Mouse (Mus musculus) naive thymus-derived CD4-positive, alpha-beta T cell, adult 2 months (primary cell): ENCODE results near the gene Wnt10b.

Experiments used
- DNase-seq: peaks from one replicate; pipeline ENCODE4 v3.0.0-alpha.2; 2011; ENCODE audit warnings: low read depth

The Wnt10b gene

DNA sequence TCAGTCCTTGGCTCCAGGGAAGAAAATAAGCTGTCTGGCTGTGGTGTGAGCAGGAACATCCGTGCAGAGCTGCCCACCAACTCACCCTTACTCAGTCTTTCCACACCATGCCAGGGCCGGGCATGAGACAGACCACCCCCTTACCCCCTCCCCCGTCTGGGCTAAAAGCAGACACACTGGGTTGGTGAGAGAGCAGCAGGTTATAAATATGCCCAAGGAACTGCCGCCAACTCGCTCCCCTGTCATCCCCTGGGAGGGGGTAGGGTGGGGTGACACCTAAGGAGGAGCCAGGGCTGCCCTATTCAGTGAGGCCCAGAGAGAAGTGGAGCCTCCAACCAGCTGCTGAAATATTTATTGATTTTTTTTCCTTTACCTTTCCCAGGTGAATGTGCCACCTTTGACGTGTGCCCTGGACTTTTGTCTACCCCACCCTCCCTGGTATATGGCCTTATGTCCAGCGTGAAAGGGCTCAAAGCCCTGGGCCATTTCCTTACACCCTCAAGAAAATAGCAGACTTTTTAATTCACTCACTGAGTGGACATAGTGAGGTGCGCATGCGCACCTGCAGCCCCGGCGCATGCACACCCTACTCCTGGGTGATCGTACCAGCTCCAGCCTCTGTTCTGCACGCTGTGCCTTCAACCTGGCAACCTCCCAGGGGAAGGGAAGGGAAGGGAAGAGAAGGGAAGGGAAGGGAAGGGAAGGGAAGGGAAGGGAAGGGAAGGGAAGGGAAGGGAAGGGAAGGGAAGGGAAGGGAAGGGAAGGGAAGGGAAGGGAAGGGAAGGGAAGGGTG, 19.0 kb upstream of the Wnt10b start:
- no peak for DNase-seq

DNA sequence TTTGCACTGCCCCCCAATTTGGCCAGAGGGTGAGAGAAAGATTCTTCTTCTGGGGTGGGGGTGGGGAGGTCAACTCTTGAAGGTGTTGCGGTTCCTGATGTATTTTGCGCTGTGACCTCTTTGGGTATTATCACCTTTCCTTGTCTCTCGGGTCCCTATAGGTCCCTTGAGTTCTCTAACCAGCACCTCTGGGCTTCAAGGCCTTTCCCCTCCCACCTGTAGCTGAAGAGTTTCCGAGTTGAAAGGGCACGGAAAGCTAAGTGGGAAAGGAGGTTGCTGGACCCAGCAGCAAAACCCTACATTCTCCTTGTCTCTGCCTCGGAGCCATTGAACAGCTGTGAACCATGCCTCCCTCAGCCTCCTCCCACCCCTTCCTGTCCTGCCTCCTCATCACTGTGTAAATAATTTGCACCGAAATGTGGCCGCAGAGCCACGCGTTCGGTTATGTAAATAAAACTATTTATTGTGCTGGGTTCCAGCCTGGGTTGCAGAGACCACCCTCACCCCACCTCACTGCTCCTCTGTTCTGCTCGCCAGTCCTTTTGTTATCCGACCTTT, 15.3 kb upstream of the Wnt10b start:
- no peak for DNase-seq

DNA sequence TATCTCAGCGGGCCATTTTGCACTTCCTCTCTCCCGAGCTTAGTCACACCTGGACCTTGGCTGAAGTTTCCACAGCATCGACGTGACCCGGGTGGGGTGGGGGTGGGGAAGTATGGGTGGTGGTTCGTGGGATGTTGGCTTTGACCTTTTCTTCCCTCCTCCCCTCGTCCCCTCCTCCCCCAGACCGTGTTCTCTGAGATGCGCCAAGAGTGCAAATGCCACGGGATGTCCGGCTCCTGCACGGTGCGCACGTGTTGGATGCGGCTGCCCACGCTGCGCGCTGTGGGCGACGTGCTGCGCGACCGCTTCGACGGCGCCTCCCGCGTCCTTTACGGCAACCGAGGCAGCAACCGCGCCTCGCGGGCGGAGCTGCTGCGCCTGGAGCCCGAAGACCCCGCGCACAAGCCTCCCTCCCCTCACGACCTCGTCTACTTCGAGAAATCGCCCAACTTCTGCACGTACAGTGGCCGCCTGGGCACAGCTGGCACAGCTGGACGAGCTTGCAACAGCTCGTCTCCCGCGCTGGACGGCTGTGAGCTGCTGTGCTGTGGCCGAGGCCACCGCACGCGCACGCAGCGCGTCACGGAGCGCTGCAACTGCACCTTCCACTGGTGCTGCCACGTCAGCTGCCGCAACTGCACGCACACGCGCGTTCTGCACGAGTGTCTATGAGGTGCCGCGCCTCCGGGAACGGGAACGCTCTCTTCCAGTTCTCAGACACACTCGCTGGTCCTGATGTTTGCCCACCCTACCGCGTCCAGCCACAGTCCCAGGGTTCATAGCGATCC, 14.5 kb upstream of the Wnt10b start:
- peak; percentile 45 for DNase-seq

DNA sequence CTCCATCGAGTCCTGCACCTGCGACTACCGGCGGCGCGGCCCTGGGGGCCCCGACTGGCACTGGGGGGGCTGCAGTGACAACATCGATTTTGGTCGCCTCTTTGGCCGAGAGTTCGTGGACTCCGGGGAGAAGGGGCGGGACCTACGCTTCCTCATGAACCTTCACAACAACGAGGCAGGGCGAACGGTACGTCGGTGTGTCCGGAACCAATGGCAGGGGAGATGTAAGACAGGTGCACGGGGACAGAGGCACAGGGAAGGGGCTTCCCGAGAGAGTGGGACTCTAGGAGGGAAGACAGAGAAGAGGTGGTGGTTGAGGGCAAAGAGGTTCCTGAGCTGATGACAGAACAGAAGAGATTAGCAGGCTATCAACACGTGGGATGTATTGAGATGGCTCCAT, 13.8 kb upstream of the Wnt10b start:
- DNase-seq, result peak; percentile 40

DNA sequence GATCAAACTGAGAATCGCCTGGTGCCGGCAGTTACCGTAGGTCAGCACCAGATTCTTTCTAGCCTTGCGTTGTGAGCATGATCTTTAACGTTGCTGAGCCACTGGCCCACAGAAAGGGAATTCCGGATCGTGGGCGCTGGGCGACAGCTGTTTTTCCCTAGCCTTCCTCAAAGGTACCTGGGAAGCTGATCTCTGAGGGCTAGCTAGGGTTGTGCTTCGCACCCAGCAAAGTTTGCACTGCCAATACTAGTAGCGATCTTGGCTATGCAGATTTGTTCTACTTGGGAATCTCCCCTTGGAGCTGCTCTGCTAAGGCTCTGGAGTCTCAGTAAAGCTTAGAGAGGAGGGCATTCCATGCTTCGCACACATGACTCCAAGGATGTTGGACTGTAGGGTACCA, 13.3 kb upstream of the Wnt10b start:
- DNase-seq, result no peak

DNA sequence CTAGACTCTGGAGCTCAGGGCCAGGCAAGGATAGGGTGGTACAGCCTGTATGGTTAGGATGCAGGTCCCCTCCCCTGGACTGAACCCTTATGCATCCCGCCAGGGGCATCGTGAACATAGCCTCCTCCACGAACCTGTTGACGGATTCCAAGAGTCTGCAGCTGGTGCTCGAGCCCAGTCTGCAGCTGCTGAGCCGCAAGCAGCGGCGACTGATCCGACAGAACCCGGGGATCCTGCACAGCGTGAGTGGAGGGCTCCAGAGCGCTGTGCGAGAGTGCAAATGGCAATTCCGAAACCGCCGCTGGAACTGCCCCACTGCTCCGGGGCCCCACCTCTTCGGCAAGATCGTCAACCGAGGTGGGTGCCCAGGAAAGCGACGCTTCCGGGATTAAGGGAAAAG, 12.8 kb upstream of the Wnt10b start:
- peak; percentile 44 for DNase-seq

DNA sequence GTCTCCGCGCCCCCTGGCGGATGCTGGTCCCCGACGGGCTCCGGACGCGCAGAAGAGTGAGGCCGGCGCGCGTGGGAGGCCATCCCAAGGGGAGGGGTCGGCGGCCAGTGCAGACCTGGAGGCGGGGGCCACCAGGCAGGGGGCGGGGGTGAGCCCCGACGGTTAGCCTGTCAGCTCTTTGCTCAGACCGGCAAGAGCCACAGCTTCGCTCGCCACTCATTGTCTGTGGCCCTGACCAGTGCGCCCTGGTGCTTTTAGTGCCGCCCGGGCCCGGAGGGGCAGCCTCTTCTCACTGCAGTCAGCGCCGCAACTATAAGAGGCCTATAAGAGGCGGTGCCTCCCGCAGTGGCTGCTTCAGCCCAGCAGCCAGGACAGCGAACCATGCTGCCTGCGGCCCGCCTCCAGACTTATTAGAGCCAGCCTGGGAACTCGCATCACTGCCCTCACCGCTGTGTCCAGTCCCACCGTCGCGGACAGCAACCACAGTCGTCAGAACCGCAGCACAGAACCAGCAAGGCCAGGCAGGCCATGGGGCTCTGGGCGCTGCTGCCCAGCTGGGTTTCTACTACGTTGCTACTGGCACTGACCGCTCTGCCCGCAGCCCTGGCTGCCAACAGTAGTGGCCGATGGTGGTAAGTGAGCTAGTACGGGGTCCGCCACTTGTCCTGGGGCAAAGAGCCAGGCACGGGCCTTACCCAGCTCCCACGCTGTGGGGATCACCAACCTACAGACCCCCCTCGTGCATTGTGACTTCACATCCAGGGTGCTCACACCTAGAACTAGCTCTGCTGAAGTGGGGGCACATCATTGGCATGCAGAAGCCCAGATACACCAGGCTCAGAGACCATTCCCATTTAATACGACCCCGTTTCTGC, 11.9 kb upstream of the Wnt10b start, which contains the start of gene Wnt1:
Gene Wnt1, plus strand, starts transcription at position 197 of the 875 bp plus-strand sequence.
- peak; percentile 76 for DNase-seq

DNA sequence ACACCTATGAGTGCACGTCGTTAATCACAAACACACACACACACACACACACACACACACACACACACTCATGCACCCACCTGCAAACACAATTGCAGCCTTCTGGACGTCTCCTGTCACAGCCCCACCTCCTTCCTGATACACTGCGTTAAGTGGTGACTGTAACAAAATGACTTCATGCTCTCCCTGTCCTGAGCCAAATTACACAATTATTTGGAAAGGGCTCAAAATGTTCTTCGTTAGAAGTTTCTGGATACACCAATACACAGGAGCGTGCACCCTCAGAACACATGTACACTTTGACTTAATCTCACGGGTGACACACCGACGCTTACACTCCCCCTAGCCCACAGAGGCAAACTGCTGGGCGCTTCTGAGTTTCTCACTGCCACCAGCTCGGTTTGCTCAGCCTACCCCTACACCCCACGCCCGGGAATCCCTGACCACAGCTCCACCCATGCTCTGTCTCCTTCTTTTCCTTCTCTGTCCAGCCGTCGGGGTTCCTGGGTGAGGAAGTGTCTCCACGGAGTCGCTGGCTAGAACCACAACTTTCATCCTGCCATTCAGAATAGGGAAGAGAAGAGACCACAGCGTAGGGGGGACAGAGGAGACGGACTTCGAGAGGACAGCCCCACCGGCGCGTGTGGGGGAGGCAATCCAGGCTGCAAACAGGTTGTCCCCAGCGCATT, 11.2 kb upstream of the Wnt10b start:
- DNase-seq, result no peak

DNA sequence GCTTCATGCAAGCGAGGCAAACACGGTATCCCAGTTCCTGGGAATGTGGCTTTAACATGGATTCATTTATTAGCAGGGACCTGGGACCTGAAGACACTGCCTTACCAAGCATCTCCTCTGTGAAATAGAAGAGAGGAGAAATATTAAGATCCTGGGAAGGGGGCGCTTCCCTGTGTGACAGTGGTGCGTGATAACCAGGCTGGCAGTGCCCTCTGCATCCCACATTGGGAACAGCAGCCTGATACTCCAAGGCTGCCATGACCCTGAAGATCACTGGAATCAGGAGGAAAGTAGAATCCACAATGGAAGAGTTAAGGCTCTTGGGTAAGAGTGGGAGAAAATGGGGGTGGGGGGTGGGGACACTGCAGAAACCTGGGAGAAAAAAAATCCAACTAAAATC, 10.0 kb upstream of the Wnt10b start:
- no peak for DNase-seq

DNA sequence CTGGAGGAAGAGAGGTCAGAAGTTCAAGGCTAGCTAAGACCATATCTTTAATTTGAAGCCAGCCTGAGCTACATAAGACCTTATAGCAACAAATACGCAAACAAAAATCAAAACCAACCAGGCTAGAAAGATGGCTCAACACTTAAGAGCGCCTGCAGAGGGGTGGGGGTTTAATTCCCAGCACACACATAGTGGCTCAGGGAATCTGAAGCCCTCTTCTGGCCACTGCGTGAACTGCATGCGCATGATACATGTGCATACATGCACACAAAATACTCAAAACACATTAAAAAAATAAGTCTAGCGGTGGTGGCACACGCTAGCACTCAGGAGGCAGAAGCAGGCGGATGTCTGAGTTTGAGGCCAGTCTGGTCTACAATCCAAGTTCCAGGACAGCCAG, 7.8 kb upstream of the Wnt10b start:
- peak; percentile 55 for DNase-seq

DNA sequence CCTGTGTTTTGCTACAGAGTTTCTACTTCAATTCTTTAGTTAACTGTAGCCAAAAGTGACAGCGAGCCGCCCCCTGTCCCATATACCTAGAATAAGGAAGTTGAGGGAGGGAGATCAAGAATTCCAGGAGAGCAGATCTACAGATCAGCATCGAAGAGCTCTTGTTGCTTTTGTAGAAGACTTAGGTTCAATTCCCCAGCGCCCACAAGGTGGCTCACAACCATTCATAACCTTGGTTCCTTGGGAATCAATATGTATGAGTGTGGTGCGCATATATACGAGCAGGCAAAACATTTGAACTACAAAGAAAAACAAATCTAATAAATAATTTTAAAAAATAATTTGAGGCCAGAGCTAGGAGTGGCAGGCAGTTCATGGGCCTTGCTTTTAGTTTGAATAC, 3.2 kb upstream of the Wnt10b start:
- DNase-seq, result no peak

DNA sequence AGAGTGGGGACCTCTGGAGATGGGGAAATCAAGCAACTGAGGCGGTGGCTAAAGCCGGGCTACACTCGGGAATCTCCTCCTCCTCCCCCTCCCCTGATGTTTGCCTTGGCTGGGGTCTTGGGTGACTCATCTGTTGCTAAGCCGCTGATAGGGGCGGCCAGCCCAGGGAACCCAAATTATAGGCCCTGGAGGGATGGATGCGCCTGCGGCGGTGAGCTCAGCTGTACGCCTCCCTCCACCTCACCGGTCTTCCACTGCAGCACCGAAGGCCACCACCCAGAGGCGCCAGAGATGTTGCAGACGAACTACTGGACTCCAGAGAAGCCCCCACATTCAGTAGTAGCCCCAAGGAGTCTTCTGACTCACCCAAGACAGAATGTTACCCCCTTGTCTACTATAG, 2.6 kb upstream of the Wnt10b start:
- no peak for DNase-seq

DNA sequence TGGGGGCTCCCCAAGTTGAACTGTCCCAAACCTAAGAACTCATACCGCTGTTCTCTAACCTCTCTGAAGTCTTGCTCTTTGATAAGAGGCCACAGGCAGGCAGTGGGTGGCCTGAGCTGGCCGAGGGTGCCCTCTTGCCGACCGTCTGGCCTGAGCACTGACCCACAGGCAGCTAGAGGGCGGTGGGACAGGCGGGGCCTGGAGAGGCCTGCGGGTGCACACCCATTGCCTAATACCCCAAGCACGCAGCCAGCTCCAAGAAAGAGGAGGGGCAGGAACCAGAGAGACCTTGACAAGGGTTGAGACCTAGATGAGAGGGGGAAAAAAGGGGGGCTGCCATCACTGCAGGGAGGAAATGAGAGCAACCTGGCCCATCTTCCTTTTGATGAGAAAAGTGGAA, 2.1 kb upstream of the Wnt10b start:
- DNase-seq, result no peak

DNA sequence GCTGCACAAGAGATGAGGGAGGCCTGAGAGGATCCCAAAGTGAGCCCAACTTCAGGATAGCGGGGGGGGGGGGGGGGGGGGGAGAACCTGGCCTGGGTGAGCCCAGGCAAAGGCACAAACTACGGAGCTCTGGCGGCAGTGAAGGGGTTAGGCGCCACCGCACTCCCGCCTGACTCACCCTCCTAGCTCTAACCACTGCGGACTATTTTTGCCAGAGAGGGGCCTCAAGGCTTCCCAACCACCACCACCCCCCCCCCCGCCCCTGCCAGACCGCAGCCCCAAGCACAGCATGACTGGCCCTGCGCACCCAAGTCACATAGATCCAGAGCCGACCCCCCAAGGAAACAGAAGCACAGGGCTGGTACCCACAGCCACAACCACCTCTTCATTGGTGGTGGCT, 856 bp upstream of the Wnt10b start:
- DNase-seq, result no peak

DNA sequence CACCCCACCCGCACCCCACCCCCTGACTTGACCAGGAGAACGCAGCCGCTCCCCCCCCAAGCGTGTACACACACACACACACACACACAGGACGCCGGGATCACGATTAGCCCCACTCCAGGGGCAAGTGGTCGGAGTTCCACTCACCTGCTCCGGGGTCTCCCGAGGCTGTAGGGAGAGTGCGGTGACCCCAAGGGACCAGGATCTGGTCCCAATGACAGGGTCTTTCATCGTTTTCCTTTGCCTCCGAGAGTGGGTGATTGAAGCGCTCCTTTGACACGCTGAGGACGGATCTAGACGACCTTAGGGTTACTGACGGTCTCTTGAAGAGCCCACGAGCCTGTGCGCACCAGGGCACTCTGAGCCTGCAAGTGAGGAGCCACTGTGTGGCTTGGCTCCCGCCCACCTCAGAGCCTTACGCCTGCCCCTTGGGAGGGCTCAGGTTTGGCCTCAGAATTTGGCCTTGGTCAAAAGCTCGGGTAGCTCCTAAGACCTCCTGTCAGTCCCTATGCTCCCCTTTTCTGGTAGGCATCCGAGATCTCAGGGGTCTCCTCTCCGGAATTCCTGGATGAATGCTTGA, 331 bp upstream of the Wnt10b start:
- DNase-seq, result no peak

DNA sequence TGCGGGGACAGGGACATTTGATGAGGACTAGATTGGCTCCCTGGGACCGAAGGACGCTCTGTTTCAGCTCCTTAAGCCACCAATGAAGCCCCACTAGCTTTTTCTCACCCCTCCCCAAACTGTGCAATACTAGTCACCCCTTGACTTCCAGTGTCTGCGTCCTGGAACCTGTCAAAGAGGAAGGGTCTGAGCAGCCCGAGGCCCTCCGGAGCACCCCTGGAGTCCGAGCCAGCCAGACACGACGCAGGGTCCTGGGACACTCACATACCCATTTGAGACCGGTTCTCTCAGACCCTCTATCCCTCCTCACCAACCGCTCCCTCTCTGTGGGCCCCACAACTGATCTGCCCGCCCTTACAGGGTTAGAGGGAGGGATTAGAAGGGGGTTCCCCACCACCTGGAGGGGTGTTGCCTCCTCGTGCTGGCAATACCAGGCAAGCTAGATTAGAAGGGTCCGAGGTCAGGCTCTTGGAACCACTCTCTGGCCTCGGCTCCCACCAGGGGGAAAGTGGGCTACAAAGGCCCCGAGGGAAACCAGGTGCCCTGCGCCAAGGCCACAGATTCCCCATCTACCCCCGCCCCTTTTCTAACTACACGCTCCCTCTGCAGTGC, 839 bp downstream of the Wnt10b start:
- peak; percentile 37 for DNase-seq

DNA sequence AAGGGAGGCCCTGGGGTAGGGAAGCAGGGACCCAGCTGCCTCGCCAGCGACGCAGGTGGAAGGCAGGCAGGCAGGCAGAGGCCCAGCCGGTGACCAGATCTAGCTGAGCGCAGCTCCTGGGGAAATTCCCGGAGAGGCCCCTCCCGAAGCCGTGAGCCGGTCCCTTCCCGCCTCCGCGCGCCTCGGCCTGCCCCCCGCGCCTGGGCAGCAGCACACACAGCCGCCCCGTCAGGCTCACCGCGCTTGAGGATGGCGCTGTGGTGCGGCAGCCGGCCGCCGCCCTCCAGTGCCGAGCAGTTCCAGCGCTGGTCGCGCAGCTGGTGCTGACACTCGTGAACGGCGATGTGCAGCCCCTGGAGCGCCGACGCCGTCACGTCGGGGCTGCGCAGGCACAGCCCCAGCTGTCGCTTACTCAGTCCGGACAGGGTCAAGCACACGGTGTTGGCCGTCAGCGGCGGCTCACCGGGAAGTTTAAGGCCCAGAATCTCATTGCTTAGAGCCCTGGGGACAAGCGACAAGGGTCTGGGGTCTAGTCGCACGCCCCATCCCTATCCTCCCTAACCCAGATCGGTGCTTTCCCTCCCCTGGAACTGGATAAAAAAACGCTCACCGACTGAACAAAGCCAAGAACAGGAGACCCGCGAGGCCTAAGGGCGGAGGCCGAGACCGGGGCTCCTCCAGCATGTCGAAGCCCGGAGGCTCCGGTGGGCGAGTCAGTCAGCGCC, 1.5 kb downstream of the Wnt10b start:
- peak; percentile 69 for DNase-seq

DNA sequence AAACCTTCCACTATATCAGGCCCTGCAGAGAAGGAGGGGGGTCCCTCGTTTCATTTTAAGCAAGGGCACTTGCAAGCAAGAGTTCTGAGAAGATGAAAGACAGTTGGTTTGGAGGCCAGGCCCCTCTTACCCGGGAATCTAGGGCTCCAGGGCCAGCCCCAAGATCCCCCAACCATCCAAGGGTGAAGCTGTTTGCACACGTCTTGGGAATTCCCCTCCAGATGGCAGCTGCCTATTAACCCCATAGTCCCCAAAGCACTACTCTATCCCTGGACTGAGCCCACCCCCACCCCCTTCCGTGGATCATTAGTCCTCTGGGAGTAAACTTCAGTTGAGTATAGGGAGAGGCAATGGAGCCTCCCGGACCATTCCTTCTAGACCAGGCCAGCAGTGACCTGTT, 2.4 kb downstream of the Wnt10b start:
- DNase-seq, result no peak

DNA sequence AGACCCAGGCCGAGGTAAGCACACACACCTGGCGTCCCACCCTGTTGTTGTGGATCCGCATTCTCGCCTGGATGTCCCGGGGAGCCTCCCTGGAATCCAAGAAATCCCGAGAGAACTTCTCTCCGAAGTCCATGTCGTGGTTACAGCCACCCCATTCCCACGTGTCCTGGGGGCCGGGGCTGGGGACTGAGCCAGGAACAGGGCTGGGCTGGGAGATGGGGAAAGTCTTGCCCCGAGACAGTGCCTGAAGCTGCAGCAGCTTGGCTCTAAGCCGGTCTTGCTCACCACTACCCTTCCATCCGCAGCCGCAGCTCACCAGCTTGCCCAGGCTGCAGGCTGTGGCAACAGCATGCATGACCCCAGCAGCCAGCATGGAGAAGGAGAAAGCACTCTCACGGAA, 3.9 kb downstream of the Wnt10b start:
- no peak for DNase-seq
